Mouse (Mus musculus) heart, adult 8-10 months (tissue): Measurements from ENCODE around the gene Stk10. TPM values are rescaled to one million over a fixed set of nuclear protein-coding genes. Genes with fewer than 3 reads are reported as not detected.

Experiments used
- DNase-seq: peaks from one replicate; pipeline ENCODE4 v3.0.0; 2022; ENCODE audit warnings: low spot score
- total RNA-seq, 4 experiments: library from RNA; stranded (reverse); gene quantifications; 2 replicates each; pipeline ENCODE4 v1.2.4; 2022

The Stk10 gene
- total RNA-seq, 4 experiments from 2014 or later: 6.6 to 9.2 (median 8.7) TPM

DNA sequence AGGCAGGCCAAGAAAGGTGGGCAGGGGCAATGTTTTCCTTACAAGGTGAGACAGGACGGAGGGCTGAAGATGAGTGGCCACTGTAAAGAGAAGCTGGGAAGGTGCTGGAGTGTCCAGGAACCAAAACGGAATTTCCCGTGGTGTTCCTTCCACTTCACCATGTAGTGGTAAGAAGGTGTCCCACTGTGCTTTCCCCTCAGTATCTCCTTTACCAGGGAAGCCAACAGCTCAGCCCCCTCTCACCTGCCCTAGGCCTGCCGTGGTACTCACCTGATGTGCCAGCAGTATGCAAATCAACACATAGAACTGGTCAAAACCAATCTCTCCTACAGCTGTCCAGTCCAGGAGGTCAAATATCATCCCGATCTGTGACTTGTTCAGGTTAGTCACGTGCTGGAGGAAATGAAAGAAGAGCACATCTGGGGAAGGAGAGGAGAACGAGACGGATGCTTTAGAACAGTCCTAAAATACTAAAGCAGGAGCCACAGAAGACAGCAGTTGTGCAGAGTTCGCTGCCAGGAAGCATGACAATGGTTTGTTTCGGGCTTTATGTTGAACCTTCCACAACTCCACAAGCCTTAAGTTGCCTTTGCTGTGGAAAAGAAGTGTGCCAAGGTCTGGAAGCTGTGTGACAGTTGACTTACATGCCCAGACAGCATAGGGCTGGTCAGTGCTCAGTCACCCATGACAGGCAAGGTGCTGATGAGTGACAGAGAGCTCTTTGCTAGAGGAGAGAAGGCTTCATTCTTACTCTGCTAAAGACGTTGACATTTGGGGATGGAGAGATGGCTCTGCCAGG is 8.8 kb upstream of the Stk10 start:
- no peak for DNase-seq

DNA sequence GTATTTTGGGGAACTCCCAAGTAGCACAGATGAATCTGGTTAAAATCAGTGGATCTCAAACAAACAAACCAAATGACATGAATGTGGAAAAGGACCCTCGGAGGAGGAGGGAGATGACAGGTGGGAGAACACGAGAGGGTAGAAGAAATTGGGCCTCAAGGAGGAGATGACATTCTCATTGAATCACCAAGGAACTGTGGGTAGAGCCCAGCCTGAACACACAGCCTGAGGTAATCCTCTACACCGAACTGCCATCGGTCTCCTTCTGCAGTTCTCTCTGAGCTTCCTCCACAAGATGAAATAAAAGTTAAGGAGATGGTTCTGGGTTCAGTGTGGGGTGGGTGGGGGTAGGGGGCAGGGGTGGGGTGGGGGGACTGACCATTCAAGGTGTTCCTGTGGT is 6.1 kb upstream of the Stk10 start:
- DNase-seq: no peak

DNA sequence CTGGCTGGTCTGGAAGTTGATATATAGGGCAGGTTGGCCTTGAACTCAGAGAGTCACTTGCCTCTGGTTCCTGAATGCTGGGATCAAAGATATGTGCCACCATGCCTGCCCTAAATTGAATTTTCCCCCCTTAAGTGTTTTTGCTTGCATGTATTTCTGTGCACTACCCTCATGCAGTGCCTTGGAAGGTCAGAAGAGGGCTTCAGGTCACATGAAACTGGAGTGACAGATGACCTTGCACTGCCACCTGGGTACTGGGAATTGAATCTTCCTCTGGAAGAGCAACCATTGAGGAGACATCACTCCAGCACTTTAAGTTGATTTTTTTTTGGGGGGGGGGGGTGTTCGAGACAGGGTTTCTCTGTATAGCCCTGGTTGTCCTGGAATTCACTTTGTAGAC is 3.0 kb upstream of the Stk10 start:
- DNase-seq: no peak

DNA sequence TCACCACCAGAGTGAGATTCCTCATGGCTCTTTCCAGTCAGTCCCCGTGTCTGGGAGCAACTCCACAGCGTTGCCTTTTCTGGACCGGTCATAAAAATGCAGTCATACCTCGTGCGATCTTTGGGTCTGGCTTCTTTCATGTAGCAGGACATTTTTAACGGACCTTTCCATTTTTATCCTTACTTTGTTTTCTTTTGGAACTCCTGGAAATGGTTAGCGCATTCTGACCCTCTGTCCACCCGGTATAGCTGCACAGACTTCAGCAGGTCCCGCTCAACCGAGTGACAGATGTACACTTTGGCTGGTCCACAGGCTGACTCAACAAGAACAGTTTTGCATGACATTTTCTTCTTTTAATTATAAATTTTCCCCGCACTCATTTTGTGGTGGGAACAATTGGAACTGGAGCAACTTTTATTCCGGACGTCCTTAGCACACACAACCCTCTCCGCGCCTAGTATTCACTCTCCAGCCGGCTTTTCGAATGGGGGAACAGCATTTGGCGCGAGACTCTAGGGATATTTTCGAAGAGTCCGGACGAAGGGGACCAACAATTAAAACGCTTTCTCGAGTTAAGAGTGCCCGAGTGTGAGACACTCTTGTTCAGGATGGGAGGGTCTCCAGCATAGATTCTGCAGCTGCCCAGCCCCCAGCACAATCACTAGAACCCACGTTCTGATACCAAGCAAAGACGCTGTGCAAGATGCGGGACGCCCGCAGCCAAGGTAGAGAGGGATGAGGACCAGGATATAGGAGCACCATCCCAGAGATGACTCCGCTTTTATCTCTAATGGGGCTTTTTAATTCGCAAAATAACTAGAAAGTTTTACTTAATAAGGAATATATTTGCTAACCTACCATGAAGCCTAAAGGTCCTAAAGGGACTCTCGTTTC is 987 bp upstream of the Stk10 start, which contains the start of gene Efcab9:
Gene Efcab9, minus strand, starts transcription at position 211 of the 894 bp plus-strand sequence.
- no peak for DNase-seq

DNA sequence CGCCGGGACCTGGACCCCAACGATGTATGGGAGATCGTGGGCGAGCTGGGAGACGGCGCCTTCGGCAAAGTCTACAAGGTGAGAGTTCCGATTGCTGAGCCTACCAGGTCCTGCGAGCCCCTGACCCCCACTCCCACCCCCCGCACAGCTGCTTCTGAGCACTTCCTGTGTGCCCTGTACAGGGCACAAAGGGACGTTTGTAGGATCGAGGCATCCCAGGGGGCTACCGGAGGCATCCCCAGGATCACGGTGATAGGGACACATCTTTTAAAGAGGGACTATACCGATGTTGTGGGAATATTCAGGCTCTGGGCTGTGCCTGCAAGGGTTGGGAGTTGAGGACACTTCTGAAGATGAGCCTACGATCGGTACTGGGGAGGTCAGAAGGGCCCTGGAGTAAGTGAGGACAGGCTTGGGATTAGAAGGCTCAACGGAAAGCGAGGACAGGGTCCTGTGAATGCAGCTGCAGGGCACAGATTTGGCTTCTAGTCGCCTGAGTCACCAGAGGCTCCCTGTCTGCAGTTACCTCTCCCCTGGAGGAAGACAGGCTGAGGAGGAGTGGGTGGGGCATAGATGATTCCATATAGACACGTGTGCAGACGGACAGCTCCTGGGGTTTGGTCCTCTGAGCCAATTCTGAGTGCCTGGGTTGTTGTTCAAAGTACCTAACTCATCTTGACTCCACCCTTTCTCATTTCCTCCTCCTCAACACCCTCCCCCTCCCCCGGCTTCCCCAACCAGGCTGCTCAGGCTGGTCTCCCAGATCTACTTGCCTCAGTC is 567 bp downstream of the Stk10 start:
- DNase-seq: no peak

DNA sequence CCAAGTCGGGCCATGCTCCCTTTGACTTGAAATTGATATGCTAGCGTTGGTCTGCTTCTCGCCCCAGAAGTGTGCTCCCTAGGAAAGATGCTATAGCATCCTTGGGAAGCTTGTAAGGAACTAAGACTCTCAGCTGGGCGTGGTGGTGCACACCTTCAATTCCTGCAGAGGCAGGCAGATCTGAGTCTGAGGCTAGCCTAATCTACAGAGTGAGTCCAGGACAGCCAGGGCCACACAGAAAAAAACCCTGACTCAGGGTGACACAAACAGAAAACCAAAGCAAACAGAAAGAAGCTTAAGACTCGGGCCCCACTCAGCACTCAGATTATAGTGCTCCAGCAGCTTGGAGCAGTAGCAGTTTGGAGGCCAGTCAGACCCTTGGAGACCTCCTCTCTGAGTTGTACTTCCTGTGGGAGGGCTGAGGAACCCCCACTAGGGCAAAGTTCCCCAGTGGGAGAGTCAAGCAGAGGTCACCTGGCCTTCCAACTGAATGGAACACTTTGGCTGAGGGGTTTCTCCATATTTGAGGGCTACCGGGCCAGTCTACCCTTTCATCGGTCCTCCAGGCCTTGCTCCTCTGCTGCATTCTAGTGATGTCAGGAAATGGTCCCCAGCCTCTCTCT is 1.5 kb downstream of the Stk10 start:
- DNase-seq: no peak

DNA sequence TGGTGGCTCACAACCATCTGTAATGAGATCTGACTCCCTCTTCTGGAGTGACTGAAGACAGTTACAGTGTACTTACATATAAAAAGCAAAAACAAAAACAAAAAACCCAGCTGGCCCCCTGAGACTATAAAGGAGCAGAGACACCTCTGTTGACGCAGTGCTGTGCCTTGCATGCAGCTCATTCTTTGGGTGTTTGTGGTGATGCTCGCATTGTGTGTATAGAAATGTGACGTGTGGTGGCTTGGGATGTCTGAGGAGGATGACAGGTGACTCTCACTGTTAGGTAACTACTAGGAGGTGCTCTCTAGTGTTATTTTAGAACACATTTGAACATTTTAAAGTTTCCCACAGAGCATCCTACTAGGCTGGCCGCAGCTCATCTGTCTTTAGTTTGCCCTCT is 2.5 kb downstream of the Stk10 start:
- no peak for DNase-seq

DNA sequence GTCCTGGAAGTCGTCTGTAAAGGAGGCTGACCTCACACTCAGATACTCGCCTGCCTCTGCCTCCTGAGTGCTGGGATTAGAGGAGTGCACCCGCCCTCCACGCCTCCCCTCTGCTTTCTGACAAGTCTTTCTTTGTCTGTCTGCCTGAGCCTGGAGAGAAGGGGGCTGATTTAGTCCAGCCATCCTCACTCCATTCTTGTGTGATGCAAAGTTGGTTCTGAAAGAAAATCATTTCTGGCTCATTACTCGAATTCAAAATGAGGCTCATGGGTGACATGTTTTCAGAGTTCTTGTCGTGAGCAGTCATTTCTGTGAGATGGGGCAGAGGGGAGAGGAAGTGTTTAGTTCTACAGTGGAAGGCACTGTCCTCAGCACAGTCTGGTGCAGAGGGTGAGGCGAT is 3.8 kb downstream of the Stk10 start:
- DNase-seq: no peak

DNA sequence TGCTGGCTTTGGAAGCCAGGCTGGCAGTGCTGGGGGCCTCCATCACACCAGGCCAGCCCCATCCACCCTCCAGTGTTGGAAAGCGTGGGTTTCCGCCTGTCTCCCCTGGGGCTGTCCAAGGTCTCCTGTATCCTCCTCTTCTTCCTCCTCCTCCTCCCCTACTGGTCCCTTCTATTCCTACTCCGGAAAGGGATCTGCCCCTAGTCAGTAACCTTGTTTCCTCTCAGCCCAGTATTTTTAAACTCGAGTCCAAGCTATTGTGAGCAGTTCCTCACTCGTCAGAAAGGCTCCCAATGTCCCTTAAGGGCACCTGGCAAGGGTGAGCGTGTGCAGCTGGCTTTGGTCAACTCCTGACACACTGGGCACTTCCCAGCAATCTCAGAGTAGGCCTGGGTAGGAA is 5.3 kb downstream of the Stk10 start:
- DNase-seq: peak; percentile 77

DNA sequence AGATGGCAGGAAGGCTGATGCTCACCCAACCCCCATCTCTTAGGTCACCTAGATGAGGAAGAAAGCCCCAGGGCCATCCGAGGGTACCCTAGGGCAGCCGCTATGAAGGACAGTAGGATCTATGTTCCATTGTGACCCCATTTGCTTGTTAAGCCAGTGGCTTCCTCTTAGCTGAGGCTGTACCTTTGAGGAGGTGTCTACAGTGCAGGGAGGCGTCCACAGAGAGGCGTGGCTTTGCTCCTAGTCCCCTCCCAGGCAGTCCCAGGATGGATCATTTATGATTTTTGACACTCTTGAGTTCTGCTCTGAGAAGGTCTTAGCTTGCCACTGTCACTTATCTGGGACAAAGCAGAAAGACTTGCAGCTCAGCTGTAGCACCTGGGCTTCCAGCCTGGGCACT is 5.7 kb downstream of the Stk10 start:
- no peak for DNase-seq

DNA sequence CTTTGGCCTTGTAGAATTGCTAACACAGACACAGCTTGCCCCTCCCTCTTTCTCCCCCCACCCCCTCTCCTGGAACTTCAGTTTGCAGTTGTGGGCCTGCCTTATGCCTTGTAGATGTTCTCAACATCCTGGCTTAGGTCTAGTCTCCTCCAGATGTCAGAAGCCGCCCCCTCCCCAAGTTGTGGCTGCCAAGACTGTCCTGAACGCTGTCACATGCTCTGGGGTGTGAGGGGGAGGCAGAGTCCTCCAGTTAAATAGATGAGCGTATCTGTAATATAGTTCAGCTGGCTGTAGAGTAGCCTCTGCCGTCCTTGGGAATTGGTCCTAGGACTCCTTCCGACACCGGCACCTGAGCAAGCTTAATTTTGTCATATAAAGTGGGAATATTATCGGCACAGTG is 6.6 kb downstream of the Stk10 start:
- no peak for DNase-seq

DNA sequence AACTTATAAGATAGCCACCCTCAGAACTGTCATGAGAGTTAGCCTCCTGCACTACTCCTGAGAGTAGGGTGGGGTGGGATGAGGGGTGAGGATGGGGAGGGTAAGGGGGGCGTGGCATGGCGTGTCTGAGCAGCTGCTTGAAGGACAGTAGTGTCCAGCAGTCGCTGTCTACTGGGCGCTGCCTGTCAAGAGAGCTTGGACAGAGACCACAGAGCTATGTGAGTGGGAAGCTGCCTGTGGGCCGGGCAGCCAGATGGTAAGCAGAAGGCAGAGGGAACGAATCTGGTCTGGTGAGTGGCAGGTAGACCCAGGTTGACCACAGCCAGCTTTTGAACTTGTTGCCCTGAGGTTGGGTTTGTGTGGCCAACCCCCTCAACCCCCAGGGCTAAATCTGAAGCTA is 7.4 kb downstream of the Stk10 start:
- no peak for DNase-seq

DNA sequence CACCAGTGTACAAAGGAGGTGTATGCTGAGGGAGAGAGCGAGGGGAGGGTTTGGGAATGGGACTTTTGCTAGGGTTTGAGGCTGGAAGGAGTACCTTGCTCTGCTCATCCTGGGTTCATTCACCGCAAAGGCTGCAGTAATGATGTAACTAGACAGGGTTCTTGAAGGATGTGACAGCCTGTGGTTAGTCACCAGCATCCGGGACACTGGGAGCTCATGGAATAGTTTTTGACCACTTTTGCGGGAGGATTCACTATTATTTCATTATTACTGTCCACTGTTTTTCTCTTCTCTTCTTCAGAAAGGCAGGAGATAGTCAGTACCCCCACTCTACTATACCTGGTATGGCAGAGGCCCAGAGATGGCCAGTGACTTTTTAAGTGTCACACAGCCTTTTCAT is 9.1 kb downstream of the Stk10 start:
- DNase-seq: no peak

DNA sequence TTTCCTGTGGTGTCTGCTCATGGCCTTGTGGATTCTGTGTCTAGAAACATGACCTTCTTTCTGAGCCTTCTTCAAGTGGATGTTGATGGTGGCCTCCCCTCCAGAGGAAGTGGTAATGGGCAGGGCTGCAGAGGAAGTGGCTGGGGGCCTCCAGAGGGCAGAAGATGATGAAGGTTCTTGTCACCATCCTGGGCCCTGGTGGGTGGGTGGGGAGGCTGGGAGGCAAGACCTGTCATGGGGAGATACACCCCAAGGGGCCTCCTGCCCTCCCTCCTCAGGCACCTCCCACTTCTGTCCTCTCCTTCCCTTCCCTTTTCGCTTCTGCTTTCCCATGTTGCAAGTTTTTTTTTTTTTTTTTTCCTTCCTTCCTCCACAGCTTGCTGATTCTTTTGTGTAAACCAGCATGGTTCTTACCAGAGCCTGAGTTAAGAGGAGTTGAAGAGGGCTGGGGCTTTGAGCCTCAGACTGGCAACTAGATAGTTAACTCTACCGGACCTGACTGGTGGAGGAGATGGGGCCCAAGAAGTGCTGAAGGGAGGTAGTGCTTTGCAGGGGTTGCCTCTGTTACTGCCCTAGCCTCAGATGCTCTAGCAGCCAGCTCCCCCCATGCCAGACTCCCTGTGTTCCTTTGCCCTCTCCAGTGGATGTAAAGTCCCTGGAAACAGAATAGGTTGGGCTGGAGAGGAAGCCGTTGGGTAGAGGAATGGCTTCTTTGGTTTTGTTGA is 9.7 kb downstream of the Stk10 start:
- DNase-seq: no peak

DNA sequence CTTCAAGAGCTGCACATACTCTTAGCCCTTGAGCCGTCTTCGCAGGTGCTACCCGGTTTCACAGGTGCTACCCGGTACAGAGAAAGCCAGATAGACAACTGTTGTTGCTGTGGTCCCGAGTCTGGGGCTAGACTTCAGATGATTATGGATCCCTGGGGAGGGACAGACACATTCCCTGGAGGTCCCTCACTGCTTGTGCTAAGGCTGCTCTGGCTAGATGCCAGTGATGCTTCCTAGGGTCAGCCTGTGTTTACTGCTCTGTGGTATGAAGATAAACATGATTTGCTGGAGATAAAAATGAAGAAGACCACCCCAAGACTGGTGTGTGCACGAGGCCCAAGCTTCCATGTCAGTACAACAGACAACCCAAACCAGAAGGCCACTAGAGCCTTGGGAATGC is 10.9 kb downstream of the Stk10 start:
- no peak for DNase-seq

DNA sequence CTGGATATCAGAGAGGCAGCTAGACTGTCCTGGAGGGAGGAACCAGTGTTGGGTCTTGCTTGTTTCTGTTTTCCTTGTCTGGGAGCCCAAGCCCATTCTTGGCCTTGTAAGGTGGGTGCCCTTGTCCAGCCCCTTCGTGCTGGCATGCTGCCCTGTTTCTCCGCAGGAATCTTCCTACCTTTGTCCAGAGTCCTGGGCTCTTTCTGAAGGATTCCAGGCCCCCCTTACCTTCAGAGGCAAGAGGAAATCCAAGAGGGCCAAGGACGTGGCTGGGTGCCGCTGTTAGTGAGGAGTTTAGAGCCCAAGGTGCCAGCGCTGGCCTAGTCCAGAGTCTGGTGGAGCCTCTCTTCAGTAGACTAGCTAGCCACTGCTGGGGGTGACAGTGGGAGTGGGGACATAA is 11.4 kb downstream of the Stk10 start:
- DNase-seq: no peak

DNA sequence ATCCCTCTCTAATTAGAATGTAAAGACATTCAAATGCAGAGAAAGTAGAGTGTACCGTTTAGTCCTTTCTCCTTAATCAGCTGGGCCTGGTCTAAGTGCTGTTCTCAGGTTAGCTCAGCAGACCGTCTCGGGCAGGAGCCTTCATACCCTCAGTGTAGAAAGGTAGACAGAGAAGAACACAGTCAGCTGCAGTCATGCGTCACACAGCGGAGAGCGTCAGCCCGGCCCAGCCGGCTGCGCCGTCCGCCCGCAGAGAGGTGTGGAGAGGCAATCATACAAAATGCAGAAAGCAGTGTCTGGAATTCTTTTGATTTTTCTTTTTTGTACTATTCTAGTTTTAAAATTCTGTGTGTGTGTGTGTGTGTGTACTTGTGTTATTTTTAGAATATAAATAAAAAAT is 12.5 kb downstream of the Stk10 start:
- DNase-seq: no peak

DNA sequence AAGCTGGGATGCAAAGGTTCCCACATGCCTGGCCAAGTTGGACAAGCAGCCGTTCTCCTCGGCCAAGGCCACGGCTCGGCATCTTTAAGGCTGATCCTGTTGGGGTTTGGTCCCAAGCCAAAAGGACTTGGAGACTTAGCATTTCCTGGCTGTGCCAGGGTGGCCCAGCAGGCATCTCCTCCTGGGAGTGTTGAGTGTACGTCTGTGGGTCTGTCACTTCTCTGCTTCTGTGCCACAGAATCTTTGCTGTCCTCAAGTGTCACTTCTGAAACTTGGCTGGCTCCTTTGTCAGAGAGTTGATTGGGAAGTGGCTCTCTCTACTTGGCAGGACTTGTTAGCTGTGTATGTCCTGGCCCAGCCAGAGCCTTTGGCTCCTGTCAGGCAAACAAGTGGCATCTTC is 13.4 kb downstream of the Stk10 start:
- DNase-seq: no peak

DNA sequence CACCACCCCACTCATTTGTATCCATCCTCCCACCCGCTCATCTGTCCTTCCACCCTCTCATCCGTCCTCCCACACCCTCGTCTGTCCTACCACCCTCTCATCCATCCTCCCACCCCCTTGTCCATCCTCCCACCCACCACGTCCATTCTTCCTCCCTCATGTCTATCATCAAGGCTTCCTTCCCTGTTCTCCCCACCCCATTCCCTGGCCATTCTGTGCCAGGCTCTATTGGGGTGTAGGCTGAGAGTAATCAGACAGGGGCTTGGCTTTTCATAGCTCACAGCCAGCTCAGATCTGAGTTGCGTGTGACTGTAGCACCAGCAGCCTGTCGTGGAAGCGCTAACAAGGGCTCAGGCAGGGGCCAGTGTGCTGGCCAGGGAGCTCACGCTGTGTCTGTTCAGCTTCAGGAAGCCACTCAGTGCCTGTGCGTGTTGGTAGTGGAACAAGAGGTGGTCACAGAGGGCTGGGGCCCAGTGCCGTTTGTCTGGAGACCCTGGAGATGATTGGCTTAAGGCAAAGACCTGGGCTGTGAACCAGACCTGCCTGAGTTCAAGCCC is 14.4 kb downstream of the Stk10 start:
- DNase-seq: no peak

DNA sequence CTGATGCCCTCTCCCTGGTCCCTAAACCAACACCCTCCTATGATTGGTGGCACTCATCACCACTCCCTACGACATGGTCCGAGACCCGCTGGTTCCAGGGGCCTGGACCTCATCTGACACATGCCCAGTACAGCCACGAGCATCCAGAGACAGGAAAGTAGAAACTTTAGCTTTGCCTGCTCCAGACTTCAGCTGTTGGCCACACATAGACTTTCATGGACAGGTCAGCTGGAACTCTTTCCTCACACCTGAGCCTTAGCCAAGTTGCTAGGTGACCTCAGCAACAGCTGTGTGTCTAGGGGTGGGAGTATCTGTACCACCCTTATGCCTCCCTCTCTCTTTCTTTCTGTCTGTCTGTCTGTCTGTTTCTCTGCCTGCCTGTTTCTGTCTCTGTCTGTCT is 15.1 kb downstream of the Stk10 start:
- no peak for DNase-seq

DNA sequence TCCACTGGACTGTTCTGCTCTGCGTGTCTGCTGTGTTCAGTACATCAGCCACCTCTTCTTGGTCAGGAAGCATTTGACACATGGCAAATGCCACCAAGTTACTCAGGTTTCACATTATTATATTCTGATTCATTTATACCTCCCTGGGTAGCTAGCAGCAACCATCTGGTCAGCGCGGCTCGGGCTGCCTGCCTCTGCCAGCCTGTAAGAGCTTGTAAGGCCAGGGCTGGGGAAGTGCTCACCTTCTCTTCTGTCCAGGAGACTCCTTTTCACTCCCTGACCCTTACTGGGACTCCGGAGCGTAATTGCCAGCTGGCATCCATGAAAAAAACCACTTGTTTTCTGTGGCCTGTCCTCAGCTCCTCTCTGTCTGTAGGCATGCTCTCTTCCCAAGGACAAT is 16.1 kb downstream of the Stk10 start:
- DNase-seq: no peak
